Mouse (Mus musculus): ENCODE data around the gene Frs2.
"Not testable (repeated sequence)": the region's sequence is repeated elsewhere in the genome, so short reads cannot be mapped to it uniquely, and the experiment has no call there.

Gene Frs2

GRCm38 (mm10) chr10:117144071-117144470 is 4.3 kb downstream of the Frs2 start:
- no peak for TF ChIP-seq CTCF (conservative IDR thresholded peaks at IDR 0.05; ENCODE audit: low read length)
- TF ChIP-seq POU5F1 (IDR thresholded peaks at IDR 0.05; ENCODE audit: borderline replicate concordance, low read length): no peak
- TF ChIP-seq NANOG (IDR thresholded peaks at IDR 0.05; ENCODE audit: borderline replicate concordance, low read length): no peak
- H3K4me1 ChIP-seq (replicated peaks; ENCODE audit: low read depth, low read length): peaks cover 55% of the 10 kb centered on the region
- H3K4me3 ChIP-seq (replicated peaks; ENCODE audit: low read length): no peak overlapping the region
- no peaks in the 10 kb centered on the region for H3K9me3 ChIP-seq (ENCODE audit: low read length)
- no peaks in the 10 kb centered on the region for H3K36me3 ChIP-seq (ENCODE audit: insufficient read depth, low read length)
- H3K27me3 ChIP-seq (ENCODE audit: insufficient read depth, low read length): peaks cover 5% of the 10 kb centered on the region

- Histone ChIP-seq H3K4me1 (replicated peaks; ENCODE audit: low read depth, low read length) (peaks cover 50% of the 10 kb centered on the region), H3K27me3 (ENCODE audit: insufficient read depth, low read length) (no peaks in the 10 kb centered on the region), H3K9me3 (ENCODE audit: low read length) (no peaks in the 10 kb centered on the region), H3K4me3 (replicated peaks; ENCODE audit: low read length) (no peak overlapping the region), H3K36me3 (ENCODE audit: insufficient read depth, low read length) (no peaks in the 10 kb centered on the region)
- TF ChIP-seq CTCF (conservative IDR thresholded peaks at IDR 0.05; ENCODE audit: low read length): no peak
- no peak for TF ChIP-seq NANOG (IDR thresholded peaks at IDR 0.05; ENCODE audit: borderline replicate concordance, low read length)
- no peak for TF ChIP-seq POU5F1 (IDR thresholded peaks at IDR 0.05; ENCODE audit: borderline replicate concordance, low read length)
Observed at GRCm38 (mm10) chr10:117143311-117143710, 5.0 kb downstream of the Frs2 start.

GRCm38 (mm10) chr10:117141939-117142552 is 6.3 kb downstream of the Frs2 start:
- peaks cover 50% of the 10 kb centered on the region for H3K4me1 ChIP-seq (replicated peaks; ENCODE audit: low read depth, low read length)
- H3K4me3 ChIP-seq (replicated peaks; ENCODE audit: low read length): no peak overlapping the region
- no peaks in the 10 kb centered on the region for H3K27me3 ChIP-seq (ENCODE audit: insufficient read depth, low read length)
- no peaks in the 10 kb centered on the region for H3K36me3 ChIP-seq (ENCODE audit: insufficient read depth, low read length)
- no peaks in the 10 kb centered on the region for H3K9me3 ChIP-seq (ENCODE audit: low read length)
- TF ChIP-seq CTCF (conservative IDR thresholded peaks at IDR 0.05; ENCODE audit: low read length): no peak; the same call in 1 of the 2 replicates
- no peak for TF ChIP-seq POU5F1 (IDR thresholded peaks at IDR 0.05; ENCODE audit: borderline replicate concordance, low read length)

- H3K27me3 ChIP-seq (ENCODE audit: insufficient read depth, low read length); H3K4me3 ChIP-seq (replicated peaks; ENCODE audit: low read length); H3K9me3 ChIP-seq (ENCODE audit: low read length); H3K36me3 ChIP-seq (ENCODE audit: insufficient read depth, low read length): not testable (repeated sequence)
- peaks cover 43% of the 10 kb centered on the region for H3K4me1 ChIP-seq (replicated peaks; ENCODE audit: low read depth, low read length)
Observed at GRCm38 (mm10) chr10:117131506-117131905, 16.8 kb downstream of the Frs2 start.

- H3K4me1 ChIP-seq (replicated peaks; ENCODE audit: low read depth, low read length): peaks cover 52% of the 10 kb centered on the region
- no peak for TF ChIP-seq CTCF (conservative IDR thresholded peaks at IDR 0.05; ENCODE audit: low read length)
- TF ChIP-seq NANOG (IDR thresholded peaks at IDR 0.05; ENCODE audit: borderline replicate concordance, low read length): no peak
- no peak for TF ChIP-seq POU5F1 (IDR thresholded peaks at IDR 0.05; ENCODE audit: borderline replicate concordance, low read length)
- no peak overlapping the region for H3K4me3 ChIP-seq (replicated peaks; ENCODE audit: low read length)
- H3K9me3 ChIP-seq (ENCODE audit: low read length): no peaks in the 10 kb centered on the region
- H3K36me3 ChIP-seq (ENCODE audit: insufficient read depth, low read length): peaks cover 9% of the 10 kb centered on the region; the same call in 1 of the 2 replicates
- H3K27me3 ChIP-seq (ENCODE audit: insufficient read depth, low read length): no peaks in the 10 kb centered on the region
Observed at GRCm38 (mm10) chr10:117130037-117130436, 18.3 kb downstream of the Frs2 start.

- Histone ChIP-seq H3K36me3 (ENCODE audit: insufficient read depth, low read length) (peaks cover 9% of the 10 kb centered on the region; the same call in 1 of the 2 replicates), H3K4me1 (replicated peaks; ENCODE audit: low read depth, low read length) (peaks cover 52% of the 10 kb centered on the region), H3K9me3 (ENCODE audit: low read length) (no peaks in the 10 kb centered on the region), H3K4me3 (replicated peaks; ENCODE audit: low read length) (no peak overlapping the region), H3K27me3 (ENCODE audit: insufficient read depth, low read length) (no peaks in the 10 kb centered on the region)
- no peak for TF ChIP-seq NANOG (IDR thresholded peaks at IDR 0.05; ENCODE audit: borderline replicate concordance, low read length)
- no peak for TF ChIP-seq CTCF (conservative IDR thresholded peaks at IDR 0.05; ENCODE audit: low read length)
- no peak for TF ChIP-seq POU5F1 (IDR thresholded peaks at IDR 0.05; ENCODE audit: borderline replicate concordance, low read length)
Observed at GRCm38 (mm10) chr10:117128693-117129092, 19.6 kb downstream of the Frs2 start.

GRCm38 (mm10) chr10:117127480-117127879 is 20.9 kb downstream of the Frs2 start:
- Histone ChIP-seq H3K36me3 (ENCODE audit: insufficient read depth, low read length) (peaks cover 9% of the 10 kb centered on the region; the same call in 1 of the 2 replicates), H3K4me1 (replicated peaks; ENCODE audit: low read depth, low read length) (peaks cover 52% of the 10 kb centered on the region), H3K9me3 (ENCODE audit: low read length) (no peaks in the 10 kb centered on the region), H3K27me3 (ENCODE audit: insufficient read depth, low read length) (no peaks in the 10 kb centered on the region), H3K4me3 (replicated peaks; ENCODE audit: low read length) (no peak overlapping the region)
- TF ChIP-seq CTCF (conservative IDR thresholded peaks at IDR 0.05; ENCODE audit: low read length) (no peak), POU5F1 (IDR thresholded peaks at IDR 0.05; ENCODE audit: borderline replicate concordance, low read length) (no peak), NANOG (IDR thresholded peaks at IDR 0.05; ENCODE audit: borderline replicate concordance, low read length) (no peak)

GRCm38 (mm10) chr10:117126719-117127118 is 21.6 kb downstream of the Frs2 start:
- H3K27me3 ChIP-seq (ENCODE audit: insufficient read depth, low read length): no peaks in the 10 kb centered on the region
- H3K36me3 ChIP-seq (ENCODE audit: insufficient read depth, low read length): peaks cover 4% of the 10 kb centered on the region; the same call in 1 of the 2 replicates
- TF ChIP-seq POU5F1 (IDR thresholded peaks at IDR 0.05; ENCODE audit: borderline replicate concordance, low read length) (no peak), NANOG (IDR thresholded peaks at IDR 0.05; ENCODE audit: borderline replicate concordance, low read length) (0 out of 2 replicates have a peak, but pooled peaks have one; percentile 4)
- peaks cover 48% of the 10 kb centered on the region for H3K4me1 ChIP-seq (replicated peaks; ENCODE audit: low read depth, low read length)
- no peak overlapping the region for H3K4me3 ChIP-seq (replicated peaks; ENCODE audit: low read length)
- no peaks in the 10 kb centered on the region for H3K9me3 ChIP-seq (ENCODE audit: low read length)

- no peak for TF ChIP-seq NANOG (IDR thresholded peaks at IDR 0.05; ENCODE audit: borderline replicate concordance, low read length)
- TF ChIP-seq CTCF (conservative IDR thresholded peaks at IDR 0.05; ENCODE audit: low read length): no peak
- TF ChIP-seq POU5F1 (IDR thresholded peaks at IDR 0.05; ENCODE audit: borderline replicate concordance, low read length): no peak
- H3K36me3 ChIP-seq (ENCODE audit: insufficient read depth, low read length): peaks cover 4% of the 10 kb centered on the region; the same call in 1 of the 2 replicates
- H3K4me3 ChIP-seq (replicated peaks; ENCODE audit: low read length): no peak overlapping the region
- no peaks in the 10 kb centered on the region for H3K27me3 ChIP-seq (ENCODE audit: insufficient read depth, low read length)
- peaks cover 48% of the 10 kb centered on the region for H3K4me1 ChIP-seq (replicated peaks; ENCODE audit: low read depth, low read length)
- no peaks in the 10 kb centered on the region for H3K9me3 ChIP-seq (ENCODE audit: low read length)
Observed at GRCm38 (mm10) chr10:117126233-117126632, 22.1 kb downstream of the Frs2 start.
